Mouse (Mus musculus) heart, postnatal 4 days (tissue): ENCODE results near the gene Grik4. TPM values are rescaled to one million over a fixed set of nuclear protein-coding genes. Genes with fewer than 3 reads are reported as not detected.

Experiments used
- DNase-seq: peaks from one replicate; pipeline ENCODE4 v3.0.0; 2021
- microRNA-seq, 2 experiments: library from miRNA; unstranded; fragments of <30 nt; microRNA quantifications; one replicate each; pipeline ENCODE4 v1.2.0; 2021 to 2022
- total RNA-seq, 2 experiments: library from RNA; stranded (reverse); gene quantifications; 2 replicates each; pipeline ENCODE4 v1.2.3; 2021

Gene Grik4
- total RNA-seq, 2 experiments from 2014 or later, result 0.10 TPM; not detected in 1

DNA sequence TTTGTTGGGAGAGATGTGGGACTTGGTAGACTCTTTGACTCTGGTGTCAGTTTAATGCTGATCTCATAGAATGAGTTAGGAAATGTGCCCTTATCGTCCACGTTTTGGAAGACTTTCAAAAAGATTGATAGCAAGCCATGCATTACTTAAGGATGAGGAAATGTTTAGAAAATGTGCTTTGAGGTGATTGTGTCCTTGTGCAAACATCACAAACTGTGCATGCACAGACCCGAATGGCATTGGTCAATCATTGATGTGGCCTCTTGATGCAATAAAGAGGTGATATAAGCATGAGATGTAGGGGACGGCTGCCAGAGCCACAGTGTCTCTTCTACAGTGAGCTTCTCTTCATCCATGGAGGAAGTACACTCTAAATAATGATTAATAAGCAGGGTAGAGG lies 457.4 kb downstream of the Grik4 start:
- DNase-seq, result no peak

DNA sequence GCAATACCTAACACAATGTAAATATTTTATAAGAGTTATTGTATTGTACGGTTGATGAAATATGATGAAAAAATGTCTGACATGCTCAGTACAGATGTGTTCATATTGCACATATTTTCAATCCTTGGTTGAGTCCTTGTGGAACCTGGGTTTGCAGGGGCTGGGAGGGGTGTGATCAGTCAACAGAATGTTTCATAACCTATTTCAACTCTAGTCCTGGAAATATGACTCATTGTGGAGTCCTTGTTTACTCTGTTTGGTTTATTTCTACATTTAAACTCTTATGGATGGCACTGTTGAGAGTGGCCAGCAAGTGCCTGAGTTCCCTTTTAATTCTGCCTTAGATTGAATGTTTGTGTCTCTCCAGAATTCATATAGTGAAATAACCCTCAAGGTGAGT lies 459.6 kb downstream of the Grik4 start:
- DNase-seq, result no peak

DNA sequence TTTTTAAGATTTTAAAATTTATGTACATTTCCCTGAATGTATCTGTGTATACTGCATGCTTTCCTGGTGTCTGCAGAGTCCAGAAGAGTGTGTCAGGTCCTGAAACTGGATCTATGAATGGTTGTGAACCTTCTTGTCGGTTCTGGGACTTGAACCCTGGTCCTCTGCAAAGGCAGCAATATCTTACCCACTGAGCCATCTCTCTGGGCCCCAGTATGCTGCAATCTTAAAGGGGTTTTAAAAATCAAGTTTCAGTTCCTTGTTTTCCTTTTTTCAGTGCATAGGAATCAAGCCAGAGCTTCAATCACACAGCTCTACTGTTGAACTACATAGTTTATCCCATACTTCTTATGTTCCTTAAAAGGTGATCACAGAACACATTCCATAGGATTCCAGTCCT lies 461.3 kb downstream of the Grik4 start:
- no peak for DNase-seq

DNA sequence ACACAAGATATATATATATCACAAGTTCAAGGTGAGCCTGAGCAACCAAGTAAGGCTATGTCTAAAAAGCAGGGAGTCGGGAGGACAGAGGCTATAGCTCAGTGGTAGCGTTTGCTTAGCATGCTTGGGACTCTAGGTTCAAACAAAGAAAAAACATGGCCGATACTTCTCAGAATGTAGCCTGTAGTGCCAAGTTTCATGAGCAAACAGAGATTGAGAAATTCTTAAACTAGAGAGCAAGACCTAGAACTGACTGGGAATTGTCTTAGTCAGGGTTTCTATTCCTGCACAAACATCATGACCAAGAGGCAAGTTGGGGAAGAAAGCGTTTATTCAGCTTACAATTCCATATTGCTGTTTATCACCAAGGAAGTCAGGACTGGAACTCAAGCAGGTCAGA lies 468.1 kb downstream of the Grik4 start:
- DNase-seq, result no peak

DNA sequence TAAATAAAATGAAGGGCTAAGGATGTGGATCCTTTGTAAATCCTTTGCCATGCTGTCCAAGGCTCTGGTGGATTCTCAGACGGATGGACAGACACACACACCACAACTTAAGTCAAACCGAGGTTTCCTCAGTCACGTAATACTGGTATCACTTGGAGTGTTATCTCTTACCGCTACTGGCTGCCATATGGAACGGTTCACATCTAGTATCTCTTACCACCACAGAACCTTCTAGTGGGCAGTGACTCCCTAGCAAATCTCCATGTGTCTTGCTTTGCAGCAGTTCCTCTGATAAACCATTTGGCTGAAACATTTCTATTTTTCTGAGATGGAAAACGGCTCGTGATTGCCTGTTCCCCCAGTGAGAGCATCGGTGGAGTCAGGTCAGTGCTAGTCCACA lies 470.0 kb downstream of the Grik4 start:
- DNase-seq, result no peak

DNA sequence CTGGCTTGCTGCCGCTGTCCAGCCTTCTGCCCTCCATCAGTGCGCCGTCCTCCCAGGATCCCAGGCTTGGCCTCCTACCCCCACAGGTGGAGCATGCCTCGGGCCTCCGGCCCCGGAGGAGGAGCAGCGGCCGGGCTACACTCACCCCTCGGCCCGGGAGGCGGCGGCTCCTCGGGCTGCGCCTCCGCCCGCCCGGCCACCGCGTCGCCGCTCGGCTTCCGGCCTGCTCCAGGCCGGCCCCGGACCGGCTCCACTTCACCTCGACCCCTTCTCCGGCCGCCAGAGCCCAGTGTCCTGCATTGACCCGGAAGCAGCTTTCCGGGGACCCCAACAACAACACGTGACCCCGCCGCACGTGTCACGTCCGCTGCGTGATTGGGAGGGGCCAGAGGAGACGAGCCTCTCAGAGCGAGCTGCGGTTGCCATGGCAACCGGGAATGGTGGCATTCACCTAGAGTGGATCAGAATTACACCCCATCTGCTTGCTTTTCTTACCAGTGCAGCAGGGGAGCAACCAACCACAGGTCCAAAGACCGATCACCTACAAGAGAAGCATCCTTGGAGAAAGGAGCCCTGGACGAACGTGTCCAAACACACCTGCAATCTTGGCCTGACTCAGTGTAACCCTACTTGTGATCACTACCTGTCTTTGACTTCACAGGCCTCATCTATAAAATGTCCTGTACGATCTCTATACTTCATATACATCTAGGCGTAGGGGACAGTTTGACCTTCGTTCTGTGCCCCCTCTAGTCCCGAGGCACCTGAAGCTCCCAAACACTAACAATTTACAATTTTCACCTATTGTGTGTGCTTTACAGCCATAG lies 472.2 kb downstream of the Grik4 start:
- peak; percentile 87 for DNase-seq

DNA sequence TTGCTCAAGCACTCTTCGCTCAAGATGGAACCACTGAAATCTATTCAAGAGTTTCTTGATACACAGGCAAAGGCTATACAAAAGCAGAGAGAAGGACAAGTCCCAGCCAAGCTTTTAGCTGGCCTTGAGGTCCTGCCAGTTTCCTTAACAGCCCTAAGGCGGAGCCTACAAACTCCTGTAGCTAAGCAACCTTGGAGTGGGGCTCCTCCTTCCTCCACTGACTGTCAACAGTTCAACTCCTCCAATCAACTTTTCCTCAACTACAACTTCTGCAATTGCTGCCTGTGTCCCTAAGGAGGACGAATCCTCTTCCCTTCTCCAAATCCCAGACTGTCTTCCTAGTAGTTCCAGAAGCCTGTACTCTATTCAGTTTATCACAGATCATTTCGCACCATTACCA lies 473.1 kb downstream of the Grik4 start:
- peak; percentile 42 for DNase-seq

DNA sequence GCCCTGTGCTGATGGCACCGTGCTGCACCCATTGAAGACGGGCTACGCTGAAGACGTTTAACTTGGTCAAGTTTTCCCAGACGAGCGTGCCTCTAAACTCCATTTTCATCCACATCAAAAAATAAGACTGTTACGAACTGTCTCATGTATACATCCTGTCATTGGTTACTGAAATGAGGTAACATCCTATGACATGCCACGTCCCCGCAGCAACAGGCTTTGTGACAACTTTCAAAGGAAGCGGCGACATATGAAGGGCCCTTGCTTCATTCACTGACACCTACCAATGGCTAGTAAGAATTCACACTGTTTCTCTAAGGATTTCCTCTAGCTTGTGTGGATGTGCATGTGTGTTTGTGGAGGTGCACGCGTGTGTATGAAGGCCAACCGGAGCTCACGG lies 475.0 kb downstream of the Grik4 start:
- DNase-seq, result no peak

DNA sequence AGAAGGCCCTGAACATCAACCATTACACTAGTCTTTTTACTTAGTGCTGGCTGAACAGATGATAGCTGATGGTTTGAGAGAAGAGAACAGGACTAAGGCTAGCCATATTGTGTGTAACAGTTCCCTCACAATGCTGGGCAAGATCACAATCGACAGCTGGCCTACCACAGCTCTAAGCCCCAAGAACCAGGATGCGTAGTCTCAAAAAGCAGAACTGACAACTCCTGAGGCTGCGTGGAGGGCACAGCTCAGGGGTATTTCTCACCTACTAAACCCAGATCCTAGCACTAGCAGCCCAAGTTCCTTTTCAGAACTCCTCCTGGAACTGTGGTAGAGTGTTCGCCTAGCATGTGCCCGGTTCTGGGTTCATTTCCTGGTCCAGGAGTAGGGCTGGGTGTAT lies 475.9 kb downstream of the Grik4 start:
- DNase-seq, result no peak

Small RNA genes within 50 kb of the gene (microRNA-seq; reads per million reads assigned to microRNA genes)
- gene Gm27509, result 0 reads per million in 2 experiments

Other genes starting within 250 kb of the Grik4 start
- 100 to 1,000 TPM; 139 to 150 TPM for gene Arhgef12, start 162.7 kb upstream of the Grik4 start, total RNA-seq
- 10 to 100 TPM; 11.9 to 12.7 TPM for gene Tmem136, start 172.1 kb upstream of the Grik4 start, total RNA-seq